Mouse (Mus musculus) frontal cortex, postnatal 25 days (tissue): ENCODE measurements around the gene Adap1.
A peak's percentile ranks its signal among the peaks of the same experiment; 100 is the strongest.

Experiments used
- DNase-seq, 2 experiments: peaks; one replicate each; pipeline ENCODE4 v3.0.0; 2022; ENCODE audit warnings: low spot score in 2 of 2

Adap1 gene

DNA sequence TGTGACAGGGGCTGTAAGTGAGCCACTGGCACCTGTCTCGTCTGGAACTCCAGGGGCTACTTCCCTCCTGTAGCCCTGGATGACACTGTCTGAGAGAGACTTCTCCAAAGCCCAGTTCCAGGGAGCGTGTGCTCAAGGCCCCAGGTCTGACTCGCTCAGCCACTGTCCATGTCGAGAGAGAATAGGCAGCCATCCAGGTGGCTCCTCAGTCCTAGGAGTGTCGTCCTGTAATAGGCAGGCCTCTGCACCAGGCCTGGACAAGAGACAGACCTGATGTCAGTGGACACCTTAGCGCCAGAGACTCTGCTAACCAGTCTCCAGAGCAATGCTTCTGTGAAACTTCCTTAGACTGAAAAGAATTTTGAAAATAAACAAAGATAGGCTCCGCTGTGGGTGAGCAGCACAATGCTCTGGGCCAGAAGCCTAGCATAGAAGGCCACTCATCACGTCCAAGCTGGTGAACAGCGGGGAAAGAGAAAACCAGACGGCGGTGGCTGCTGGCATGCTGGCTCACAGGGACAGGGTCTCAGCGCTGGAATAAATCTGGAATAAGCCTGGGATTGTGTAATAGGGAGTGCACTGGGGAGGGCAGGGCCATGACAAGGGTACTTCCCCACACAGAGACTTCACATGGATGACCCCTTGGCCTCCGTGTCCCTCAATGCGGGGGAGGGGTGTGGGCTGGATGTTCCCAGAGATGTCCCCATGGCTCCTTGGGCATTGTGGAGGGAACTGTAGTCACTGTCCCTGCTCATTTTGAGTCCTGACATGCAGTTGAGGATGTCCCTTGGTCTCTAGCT lies 39.1 kb downstream of the Adap1 start:
- DNase-seq = no peak

GRCm38 (mm10) chr5:139285383-139286067 lies 39.9 kb downstream of the Adap1 start:
- no peak for DNase-seq

DNA sequence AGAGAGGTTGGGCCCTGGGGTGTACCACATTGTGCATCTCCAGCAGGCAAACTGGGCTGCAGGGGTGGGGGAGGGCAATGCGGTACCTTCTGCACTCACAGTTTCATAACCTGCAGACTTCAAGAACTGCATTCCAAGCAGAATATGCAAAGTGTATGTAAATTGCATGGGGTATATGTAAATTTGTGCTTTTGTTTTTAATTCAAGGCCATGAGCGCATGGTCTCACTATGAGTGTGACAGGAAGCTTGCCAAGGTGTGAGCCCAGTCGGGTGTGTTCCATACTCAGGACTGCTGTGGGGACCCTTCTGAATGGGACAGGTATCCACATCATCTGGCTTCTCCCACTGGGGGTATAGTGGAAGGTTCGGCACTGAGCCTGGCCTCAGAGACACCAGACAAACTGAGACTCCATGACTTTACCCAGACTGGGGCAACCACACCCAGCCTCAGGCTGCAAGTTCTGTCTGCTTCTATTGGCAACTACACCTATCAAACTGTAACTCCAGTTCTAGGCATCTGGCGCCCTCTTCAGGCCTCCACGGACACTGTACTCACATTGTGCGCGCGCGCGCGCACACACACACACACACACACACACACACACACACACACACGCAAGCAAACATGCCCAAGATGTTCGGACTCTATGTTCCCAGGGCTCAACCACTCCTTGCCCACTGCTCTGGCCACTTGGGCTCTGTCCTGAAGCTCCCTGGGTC lies 41.8 kb downstream of the Adap1 start:
- no peak for DNase-seq

DNA sequence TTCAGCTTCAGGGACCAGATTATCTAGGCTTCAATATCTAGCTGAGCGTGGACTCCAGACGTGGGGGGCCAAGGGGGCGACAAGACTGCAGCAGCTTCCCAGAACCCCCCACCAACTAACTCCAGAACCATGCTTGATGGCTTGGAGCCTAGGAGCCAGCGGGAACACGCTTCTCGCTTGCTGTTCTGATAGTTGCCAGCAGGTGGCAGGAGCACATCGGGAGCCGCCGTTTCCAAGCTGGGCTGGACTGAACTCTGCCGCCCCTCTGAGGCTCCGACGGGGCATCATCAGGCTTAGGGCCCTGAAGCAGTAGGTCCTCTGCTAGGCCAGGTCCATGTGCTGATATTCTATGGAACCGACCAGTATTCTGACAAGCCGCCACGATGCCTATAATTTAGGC lies 43.2 kb downstream of the Adap1 start:
- DNase-seq = peak; percentile 81 to 87

GRCm38 (mm10) chr5:139281373-139282112 lies 43.9 kb downstream of the Adap1 start:
- no peak for DNase-seq

DNA sequence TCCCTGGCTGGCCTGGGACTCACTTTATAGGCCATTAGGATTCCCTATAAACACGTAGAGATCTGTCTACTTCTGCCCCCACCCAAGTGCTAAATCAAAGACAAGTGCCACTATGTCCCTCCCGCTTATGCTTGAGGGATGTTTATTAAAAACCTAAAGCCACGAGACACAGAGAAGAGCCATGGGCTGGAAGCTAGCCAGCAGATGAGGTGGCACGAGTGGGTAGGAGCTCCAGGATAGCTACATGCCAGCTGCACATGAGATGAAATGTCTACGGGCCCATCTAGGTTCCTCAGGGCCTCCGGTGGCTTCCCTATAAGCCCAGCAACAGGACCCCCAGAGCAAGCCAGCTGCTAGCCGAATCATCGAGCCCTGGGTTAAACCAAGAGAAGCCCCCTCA lies 48.1 kb downstream of the Adap1 start:
- peak in 1 of 2 experiments; percentile 38 for DNase-seq

DNA sequence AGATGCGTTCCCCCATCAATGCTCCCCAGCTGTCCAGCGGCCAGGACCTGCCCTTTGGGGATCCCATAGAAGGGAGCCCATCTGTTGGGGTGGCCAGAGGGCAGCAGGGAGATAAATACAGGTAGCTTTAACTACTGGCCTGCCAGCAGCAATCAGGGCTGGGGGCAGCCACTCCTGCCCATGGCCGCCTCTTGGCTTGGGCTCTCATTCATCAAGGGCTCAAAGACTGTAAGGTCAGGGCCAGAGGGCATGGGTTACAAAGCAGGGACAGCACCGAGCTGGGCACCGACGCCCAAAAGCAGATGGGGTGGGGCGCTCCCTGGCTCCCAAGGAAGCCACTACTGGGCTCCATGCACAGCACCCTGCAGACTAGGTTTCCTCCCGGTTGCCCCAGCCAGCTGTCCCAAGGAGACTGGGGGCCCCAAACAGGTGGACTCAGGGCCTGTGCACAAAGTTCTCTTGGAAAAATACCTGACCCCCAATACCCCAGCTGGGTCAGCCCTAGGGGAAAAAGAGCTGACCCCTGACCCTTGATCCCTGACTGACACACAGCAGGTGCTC lies 53.3 kb downstream of the Adap1 start:
- DNase-seq = no peak

DNA sequence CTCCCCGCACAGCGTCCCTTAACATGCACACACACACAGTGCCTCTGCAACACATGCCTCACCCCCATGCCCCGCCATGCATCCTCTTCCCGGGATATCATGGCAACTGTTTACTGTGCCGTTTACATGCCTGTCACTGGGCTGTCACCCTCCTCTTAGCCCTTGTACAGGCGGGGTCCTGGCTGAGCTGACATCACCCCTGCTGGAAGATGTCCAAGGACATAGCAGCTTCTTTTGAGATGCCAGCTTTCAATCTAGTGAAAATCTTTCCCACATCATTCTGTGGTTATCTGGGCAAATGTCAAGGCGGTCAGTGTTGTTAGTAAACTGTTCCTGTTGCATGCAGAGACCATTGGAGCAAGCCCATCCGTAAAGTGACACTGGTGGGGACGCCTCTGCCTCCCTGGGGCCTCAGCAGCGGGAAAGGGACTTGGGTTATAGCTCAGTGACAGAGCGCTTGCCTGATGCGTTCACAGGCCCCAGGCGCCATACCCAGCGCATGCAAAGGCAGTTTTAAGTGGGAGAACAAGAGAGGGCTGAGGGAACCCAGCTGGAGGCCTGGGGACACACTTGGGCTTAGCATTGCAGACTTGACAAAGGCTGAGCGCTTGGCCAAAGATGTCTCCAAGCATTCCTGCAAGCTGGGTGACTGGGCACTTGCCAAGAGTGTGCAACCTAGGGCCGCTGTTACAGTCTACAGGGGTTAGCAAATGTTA lies 54.5 kb downstream of the Adap1 start:
- DNase-seq = no peak

DNA sequence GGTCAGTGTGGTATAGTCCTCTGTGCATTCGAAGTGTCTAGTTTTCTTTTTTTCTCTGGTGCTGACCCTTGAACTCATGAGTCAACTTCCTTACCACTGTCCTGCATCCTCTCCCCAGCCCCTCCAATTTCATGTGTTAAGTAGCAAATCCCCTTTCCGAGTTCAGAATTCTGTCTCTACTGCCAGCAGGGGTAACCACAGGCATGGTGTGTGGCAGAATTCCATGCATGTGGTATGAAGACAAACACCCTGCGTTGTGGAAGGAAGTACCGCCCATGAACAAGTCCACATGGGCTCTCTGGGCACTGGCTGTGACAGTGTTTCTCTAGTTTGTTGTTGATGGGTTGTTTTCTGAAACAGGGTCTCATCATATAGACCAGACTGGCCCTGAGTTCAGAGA lies 57.8 kb downstream of the Adap1 start:
- no peak for DNase-seq

- DNase-seq = no peak
Measured at GRCm38 (mm10) chr5:139261403-139261802, 64.0 kb downstream of the Adap1 start.

- no peak for DNase-seq
Measured at GRCm38 (mm10) chr5:139259853-139260252, 65.6 kb downstream of the Adap1 start.

- no peak for DNase-seq
Measured at GRCm38 (mm10) chr5:139258371-139259035, 66.9 kb downstream of the Adap1 start.

- DNase-seq = no peak
Measured at GRCm38 (mm10) chr5:139257818-139258217, 67.6 kb downstream of the Adap1 start.

- no peak for DNase-seq
Measured at GRCm38 (mm10) chr5:139257265-139257664, 68.2 kb downstream of the Adap1 start.

GRCm38 (mm10) chr5:139256211-139256765 lies 69.1 kb downstream of the Adap1 start:
- no peak for DNase-seq

GRCm38 (mm10) chr5:139255777-139256176 lies 69.6 kb downstream of the Adap1 start:
- DNase-seq = no peak

DNA sequence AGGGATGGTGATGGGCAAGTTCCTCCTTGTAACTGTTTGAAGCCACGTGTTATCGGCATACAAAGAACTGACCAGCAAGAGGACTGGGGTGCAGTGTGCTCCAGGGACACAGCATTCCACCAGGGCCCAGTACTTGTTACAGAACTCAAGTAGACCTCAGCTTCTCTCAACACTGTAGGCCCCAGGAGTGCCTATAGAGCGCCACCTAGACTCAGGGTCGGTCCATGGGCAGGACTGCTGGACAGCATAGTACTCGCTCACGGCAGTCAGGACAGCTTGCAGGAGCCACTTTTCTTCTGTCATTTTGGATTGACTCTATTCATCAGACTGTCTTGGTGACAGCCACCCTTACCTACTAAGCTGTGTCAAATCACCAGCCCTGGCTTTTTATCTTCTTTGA lies 70.5 kb downstream of the Adap1 start:
- DNase-seq = no peak

DNA sequence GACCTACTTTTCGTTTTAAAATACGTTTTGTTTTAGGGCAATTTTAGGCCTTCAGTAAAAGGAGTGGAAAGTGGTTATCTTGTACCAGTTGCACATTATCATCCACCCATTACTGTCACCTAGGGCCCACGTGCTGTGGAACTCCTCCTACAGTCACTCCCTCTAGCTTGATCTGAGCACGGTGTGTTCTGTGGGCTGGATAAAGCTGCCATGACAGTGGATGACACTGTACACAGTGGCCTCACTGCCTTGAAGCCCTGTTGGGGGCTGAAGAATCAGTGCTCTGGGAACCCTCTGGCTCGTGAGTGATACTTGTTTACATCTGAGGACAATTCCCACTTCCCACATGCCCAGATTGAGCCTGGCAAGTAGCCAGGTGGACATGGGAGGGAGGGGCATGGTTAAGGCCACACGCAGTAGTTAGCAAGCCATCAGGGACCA lies 72.1 kb downstream of the Adap1 start:
- DNase-seq = no peak

DNA sequence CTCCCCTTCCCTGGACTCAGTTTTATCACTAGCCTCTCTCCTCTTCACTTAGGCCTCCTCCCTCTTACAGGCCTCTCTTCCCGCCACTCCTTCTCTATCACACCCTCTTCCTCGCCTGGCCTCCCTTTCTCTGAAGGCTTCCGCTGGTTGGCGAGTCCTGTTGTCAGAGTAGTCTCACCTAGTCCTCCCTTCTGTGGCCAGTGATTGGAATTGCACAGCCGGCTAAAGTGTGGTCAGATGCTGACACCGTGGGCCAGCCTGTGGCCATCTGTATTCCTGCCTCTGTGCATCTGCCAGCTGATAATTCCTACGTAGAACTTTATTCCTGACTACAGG lies 72.5 kb downstream of the Adap1 start:
- DNase-seq = no peak
